Mouse (Mus musculus): Measurements from ENCODE around the gene Hoxa7. TPM values are rescaled to one million over a fixed set of nuclear protein-coding genes. Genes with fewer than 3 reads are reported as not detected.

The Hoxa7 gene
- polyA plus RNA-seq, 1 experiment from 2014 or later, result 0.28 TPM

GRCm38 (mm10) chr6:52169499-52170165, 52.0 kb downstream of the Hoxa7 start:
- no peak for ATAC-seq (ENCODE audit: insufficient number of reproducible peaks, insufficient read depth, low FRiP score, low read depth)
- Histone ChIP-seq H3K9ac (ENCODE audit: low read length) (peak overlapping the region; percentile 12; the same call in 1 of the 2 replicates), H3K4me2 (ENCODE audit: low read length) (peak overlapping the region; percentile 7; the same call in 1 of the 2 replicates), H3K27ac (replicated peaks in 1 of 2; ENCODE audit: control insufficient read depth in 1 of 2, insufficient read depth in 1 of 2, low read depth in 2 of 2, low read length in 2 of 2) (0 out of 4 replicates have a peak overlapping the region, but pooled peaks of 1 of the 2 experiments have one; percentile 41), H3K4me1 (ENCODE audit: control insufficient read depth in 2 of 2, insufficient read depth in 2 of 2, low read length in 2 of 2) (peaks cover 0 to 3% of the 10 kb centered on the region in 2 experiments; a peak in 2 of 4 replicates), H3K27me3 (ENCODE audit: control insufficient read depth, insufficient read depth, low read length) (peaks cover 97% of the 10 kb centered on the region), H3K4me3 (ENCODE audit: control insufficient read depth in 1 of 2, insufficient read depth in 1 of 2, low read depth in 1 of 2, low read length in 2 of 2) (no peak overlapping the region), H3K9me3 (ENCODE audit: control insufficient read depth, low read length) (no peaks in the 10 kb centered on the region), H3K36me3 (ENCODE audit: control insufficient read depth, insufficient read depth, low read length) (no peaks in the 10 kb centered on the region)
- 8% methylated on average over 16 of the region's 16 CpGs for WGBS

- H3K4me1 ChIP-seq (ENCODE audit: control insufficient read depth in 2 of 2, insufficient read depth in 2 of 2, low read length in 2 of 2), result peaks cover 2 to 3% of the 10 kb centered on the region in 2 experiments; a peak in 2 of 4 replicates
- H3K4me2 ChIP-seq (ENCODE audit: low read length), result peak overlapping the region; percentile 29; the same call in 1 of the 2 replicates
- WGBS, result 5% methylated on average over 42 of the region's 42 CpGs
- H3K27ac ChIP-seq (replicated peaks in 1 of 2; ENCODE audit: control insufficient read depth in 1 of 2, insufficient read depth in 1 of 2, low read depth in 2 of 2, low read length in 2 of 2), result no peak overlapping the region
- peaks cover 98% of the 10 kb centered on the region for H3K27me3 ChIP-seq (ENCODE audit: control insufficient read depth, insufficient read depth, low read length)
- ATAC-seq (ENCODE audit: insufficient number of reproducible peaks, insufficient read depth, low FRiP score, low read depth), result no peak
- peak overlapping the region; percentile 54; the same call in 1 of the 2 replicates for H3K9ac ChIP-seq (ENCODE audit: low read length)
- H3K9me3 ChIP-seq (ENCODE audit: control insufficient read depth, low read length), result no peaks in the 10 kb centered on the region
- no peak overlapping the region for H3K4me3 ChIP-seq (ENCODE audit: control insufficient read depth in 1 of 2, insufficient read depth in 1 of 2, low read depth in 1 of 2, low read length in 2 of 2)
- no peaks in the 10 kb centered on the region for H3K36me3 ChIP-seq (ENCODE audit: control insufficient read depth, insufficient read depth, low read length)
Observed at GRCm38 (mm10) chr6:52168191-52169055, 53.2 kb downstream of the Hoxa7 start.

- Histone ChIP-seq H3K36me3 (ENCODE audit: control insufficient read depth, insufficient read depth, low read length) (no peaks in the 10 kb centered on the region), H3K9ac (ENCODE audit: low read length) (no peak overlapping the region), H3K9me3 (ENCODE audit: control insufficient read depth, low read length) (no peaks in the 10 kb centered on the region), H3K27me3 (ENCODE audit: control insufficient read depth, insufficient read depth, low read length) (peaks cover 98% of the 10 kb centered on the region), H3K4me3 (ENCODE audit: control insufficient read depth in 1 of 2, insufficient read depth in 1 of 2, low read depth in 1 of 2, low read length in 2 of 2) (no peak overlapping the region), H3K4me2 (ENCODE audit: low read length) (peak overlapping the region; percentile 4; the same call in 1 of the 2 replicates), H3K4me1 (ENCODE audit: control insufficient read depth in 2 of 2, insufficient read depth in 2 of 2, low read length in 2 of 2) (peaks cover 3 to 4% of the 10 kb centered on the region in 2 experiments; a peak in 2 of 4 replicates), H3K27ac (replicated peaks in 1 of 2; ENCODE audit: control insufficient read depth in 1 of 2, insufficient read depth in 1 of 2, low read depth in 2 of 2, low read length in 2 of 2) (no peak overlapping the region; a peak in 1 of 4 replicates)
- ATAC-seq (ENCODE audit: insufficient number of reproducible peaks, insufficient read depth, low FRiP score, low read depth), result no peak
- WGBS, result 9% methylated on average over 14 of the region's 14 CpGs
Observed at GRCm38 (mm10) chr6:52167736-52168161, 53.9 kb downstream of the Hoxa7 start.

- ATAC-seq (ENCODE audit: insufficient number of reproducible peaks, insufficient read depth, low FRiP score, low read depth), result no peak
- H3K9me3 ChIP-seq (ENCODE audit: control insufficient read depth, low read length), result no peaks in the 10 kb centered on the region
- peak overlapping the region; percentile 4; the same call in 1 of the 2 replicates for H3K4me2 ChIP-seq (ENCODE audit: low read length)
- no peak overlapping the region; a peak in 1 of 4 replicates for H3K27ac ChIP-seq (replicated peaks in 1 of 2; ENCODE audit: control insufficient read depth in 1 of 2, insufficient read depth in 1 of 2, low read depth in 2 of 2, low read length in 2 of 2)
- WGBS, result 16% methylated on average over 1 of the region's 1 CpGs
- H3K27me3 ChIP-seq (ENCODE audit: control insufficient read depth, insufficient read depth, low read length), result peaks cover 98% of the 10 kb centered on the region
- H3K9ac ChIP-seq (ENCODE audit: low read length), result no peak overlapping the region
- H3K4me1 ChIP-seq (ENCODE audit: control insufficient read depth in 2 of 2, insufficient read depth in 2 of 2, low read length in 2 of 2), result peaks cover 0 to 4% of the 10 kb centered on the region in 2 experiments; a peak in 2 of 4 replicates
- no peaks in the 10 kb centered on the region for H3K36me3 ChIP-seq (ENCODE audit: control insufficient read depth, insufficient read depth, low read length)
- H3K4me3 ChIP-seq (ENCODE audit: control insufficient read depth in 1 of 2, insufficient read depth in 1 of 2, low read depth in 1 of 2, low read length in 2 of 2), result no peak overlapping the region
Observed at GRCm38 (mm10) chr6:52167176-52167575, 54.5 kb downstream of the Hoxa7 start.

GRCm38 (mm10) chr6:52166431-52167077, 55.1 kb downstream of the Hoxa7 start:
- Histone ChIP-seq H3K27me3 (ENCODE audit: control insufficient read depth, insufficient read depth, low read length) (peaks cover 98% of the 10 kb centered on the region), H3K27ac (replicated peaks in 1 of 2; ENCODE audit: control insufficient read depth in 1 of 2, insufficient read depth in 1 of 2, low read depth in 2 of 2, low read length in 2 of 2) (no peak overlapping the region; a peak in 1 of 4 replicates), H3K4me1 (ENCODE audit: control insufficient read depth in 2 of 2, insufficient read depth in 2 of 2, low read length in 2 of 2) (peaks cover 0 to 4% of the 10 kb centered on the region in 2 experiments; a peak in 1 of 4 replicates), H3K36me3 (ENCODE audit: control insufficient read depth, insufficient read depth, low read length) (no peaks in the 10 kb centered on the region), H3K9me3 (ENCODE audit: control insufficient read depth, low read length) (no peaks in the 10 kb centered on the region), H3K4me3 (ENCODE audit: control insufficient read depth in 1 of 2, insufficient read depth in 1 of 2, low read depth in 1 of 2, low read length in 2 of 2) (no peak overlapping the region), H3K4me2 (ENCODE audit: low read length) (no peak overlapping the region), H3K9ac (ENCODE audit: low read length) (no peak overlapping the region)
- WGBS, result 4% methylated on average over 4 of the region's 4 CpGs
- no peak for ATAC-seq (ENCODE audit: insufficient number of reproducible peaks, insufficient read depth, low FRiP score, low read depth)

- H3K4me2 ChIP-seq (ENCODE audit: low read length), result peak overlapping the region; percentile 48
- H3K27me3 ChIP-seq (ENCODE audit: control insufficient read depth, insufficient read depth, low read length), result peaks cover 98% of the 10 kb centered on the region
- H3K9me3 ChIP-seq (ENCODE audit: control insufficient read depth, low read length), result no peaks in the 10 kb centered on the region
- peak overlapping the region in 1 of 2 experiments; percentile 3; a peak in 1 of 4 replicates for H3K4me3 ChIP-seq (ENCODE audit: control insufficient read depth in 1 of 2, insufficient read depth in 1 of 2, low read depth in 1 of 2, low read length in 2 of 2)
- H3K36me3 ChIP-seq (ENCODE audit: control insufficient read depth, insufficient read depth, low read length), result no peaks in the 10 kb centered on the region
- no peak for ATAC-seq (ENCODE audit: insufficient number of reproducible peaks, insufficient read depth, low FRiP score, low read depth)
- peaks cover 2 to 4% of the 10 kb centered on the region in 2 experiments; a peak in 1 of 4 replicates for H3K4me1 ChIP-seq (ENCODE audit: control insufficient read depth in 2 of 2, insufficient read depth in 2 of 2, low read length in 2 of 2)
- H3K27ac ChIP-seq (replicated peaks in 1 of 2; ENCODE audit: control insufficient read depth in 1 of 2, insufficient read depth in 1 of 2, low read depth in 2 of 2, low read length in 2 of 2), result no peak overlapping the region
- H3K9ac ChIP-seq (ENCODE audit: low read length), result peak overlapping the region; percentile 28; the same call in 1 of the 2 replicates
- WGBS, result 3% methylated on average over 28 of the region's 28 CpGs
Observed at GRCm38 (mm10) chr6:52165441-52166370, 55.9 kb downstream of the Hoxa7 start.

Measured in heart, embryonic 14.5 days (tissue).